Mouse (Mus musculus) hematopoietic multipotent progenitor cell, adult 10-12 weeks (in vitro differentiated cells): ENCODE data around the gene Cd33. TPM values are rescaled to one million over a fixed set of nuclear protein-coding genes. Genes with fewer than 3 reads are reported as not detected.

Source experiments
- polyA plus RNA-seq: library from polyadenylated mRNA; stranded (reverse); fragments of >175 nt; gene quantifications from 2 replicates; pipeline ENCODE4 v1.2.3, GENCODE M21; 2012; ENCODE audit warnings: low replicate concordance

Gene Cd33
- 11.3 and 17.5 TPM in 2 replicates for polyA plus RNA-seq

GRCm38 (mm10) chr7:43544225-43544977, at the start of gene Cd33:
Cd33 (minus strand) TSS chr7:43544428.

GRCm38 (mm10) chr7:43579440-43580171, 35.4 kb upstream of the Cd33 start, which contains the start of gene Zfp719:
Zfp719 (plus strand) TSS chr7:43579610.

DNA sequence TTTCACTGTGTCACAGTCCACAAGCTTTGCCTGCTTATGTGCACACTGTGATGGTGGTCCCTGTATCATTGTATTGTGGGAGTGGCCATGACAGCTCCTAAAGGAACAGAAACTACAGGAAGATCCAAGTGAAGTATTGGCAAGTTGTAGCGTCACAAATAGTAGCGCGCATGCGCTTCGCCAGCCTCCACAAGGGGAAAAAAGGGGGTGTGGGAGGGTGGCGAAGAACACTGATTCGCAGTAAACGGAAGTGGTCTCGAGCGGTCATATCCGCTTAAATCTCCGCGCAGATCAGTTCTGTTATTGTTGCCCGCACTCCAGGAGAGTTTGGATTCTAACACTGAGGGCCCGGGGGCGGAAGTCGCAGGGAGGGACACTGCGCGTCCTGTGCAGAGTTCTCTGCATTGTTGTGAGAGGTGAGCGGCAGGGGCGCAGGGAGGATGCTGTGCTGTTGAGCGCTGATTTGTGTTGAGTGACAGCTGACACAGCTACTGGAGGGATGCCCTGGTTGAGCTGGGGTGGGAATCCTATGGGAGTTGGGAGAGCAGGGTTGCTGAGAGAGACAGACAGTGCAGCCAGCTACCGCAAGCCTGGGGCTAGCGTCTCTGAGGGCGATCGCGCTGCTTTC, 17.9 kb upstream of the Cd33 start, which contains the start of gene Zfp658:
Gene Zfp658, plus strand, starts transcription at position 251 of the 628 bp plus-strand sequence.

GRCm38 (mm10) chr7:43489631-43490125, 54.5 kb downstream of the Cd33 start, which contains the start of gene Iglon5:
Iglon5 (minus strand) TSS chr7:43490075.

Other genes starting within 250 kb of the Cd33 start
- gene Zfp715, start 231.1 kb downstream of the Cd33 start, polyA plus RNA-seq = 0.98 and 5.1 TPM in 2 replicates
- 1.2 and 1.7 TPM in 2 replicates for gene Siglecf, start 193.1 kb downstream of the Cd33 start, polyA plus RNA-seq
- 125 and 150 TPM in 2 replicates for gene Siglecg, start 136.2 kb downstream of the Cd33 start, polyA plus RNA-seq
- 0.07 and 0.27 TPM in 2 replicates for gene Lim2, start 116.8 kb downstream of the Cd33 start, polyA plus RNA-seq
- 14.5 and 30.8 TPM in 2 replicates for gene Nkg7, start 107.4 kb downstream of the Cd33 start, polyA plus RNA-seq
- gene Cldnd2, start 103.6 kb downstream of the Cd33 start, polyA plus RNA-seq = 0.22 and 0.27 TPM in 2 replicates
- gene Etfb, start 100.3 kb downstream of the Cd33 start, polyA plus RNA-seq = 49.3 and 54.9 TPM in 2 replicates
- gene Gm45233, start 100.3 kb downstream of the Cd33 start, polyA plus RNA-seq = not detected in 2 replicates
- gene Vsig10l, start 81.3 kb downstream of the Cd33 start, polyA plus RNA-seq = 14.9 and 39.1 TPM in 2 replicates
- gene Iglon5, start 54.4 kb downstream of the Cd33 start, polyA plus RNA-seq = 0.04 and 0.28 TPM in 2 replicates
- gene 4931406B18Rik, start 38.5 kb downstream of the Cd33 start, polyA plus RNA-seq = 0.07 TPM in 1 of 2 replicates, not detected in the other
- 1.1 and 1.3 TPM in 2 replicates for gene Zfp658, start 17.8 kb upstream of the Cd33 start, polyA plus RNA-seq
- 0.33 and 0.56 TPM in 2 replicates for gene Zfp719, start 35.2 kb upstream of the Cd33 start, polyA plus RNA-seq
- gene Zfp819, start 62.7 kb upstream of the Cd33 start, polyA plus RNA-seq = not detected in 2 replicates
- gene Ceacam18, start 90.3 kb upstream of the Cd33 start, polyA plus RNA-seq = not detected in 2 replicates
- gene Siglece, start 115.7 kb upstream of the Cd33 start, polyA plus RNA-seq = 8.8 and 9.1 TPM in 2 replicates
- gene Ctu1, start 127.6 kb upstream of the Cd33 start, polyA plus RNA-seq = 10.6 and 22.0 TPM in 2 replicates
- gene Klk14, start 146.0 kb upstream of the Cd33 start, polyA plus RNA-seq = 0.09 TPM in 1 of 2 replicates, not detected in the other
- gene Klk13, start 168.1 kb upstream of the Cd33 start, polyA plus RNA-seq = not detected in 2 replicates
- not detected in 2 replicates for gene Klk12, start 224.5 kb upstream of the Cd33 start, polyA plus RNA-seq
- not detected in 2 replicates for gene Klk11, start 230.2 kb upstream of the Cd33 start, polyA plus RNA-seq
- gene Klk10, start 236.6 kb upstream of the Cd33 start, polyA plus RNA-seq = not detected in 2 replicates
- gene Klk9, start 247.5 kb upstream of the Cd33 start, polyA plus RNA-seq = not detected in 2 replicates